In genomic region chr7:104231203-104231602, GRCm38 (mm10) we compare ENCODE assay signal across 10 mouse cellular contexts. TPM values are rescaled to one million over a fixed set of nuclear protein-coding genes. Genes with fewer than 3 reads are reported as not detected.
DNase-seq lines count a peak whose midpoint lies in the region; ATAC-seq lines count a peak whose summit lies in the region.
"Had no signal": no experiment of that assay in that cellular context is flagged by ENCODE, and none has a peak within 500 bp of the region (broad histone marks: within the 10 kb centered on the region; RNA-seq: fewer than 3 reads in every experiment).

No protein-coding gene starts in this region.

- no peak overlapping the region for H3K4me2 ChIP-seq in kidney, embryonic 14.5 days (replicated peaks; ENCODE audit: low read depth, low read length)
- H3K4me2 ChIP-seq: embryonic facial prominence, embryonic 15.5 days had no signal

- peak; percentile 45 for DNase-seq in kidney, adult 18-20 months
- DNase-seq in CD8-positive naive resting alpha-beta T cell, adult 2 months (ENCODE audit: low read depth in 2 of 2, low spot score in 2 of 2), result peak; percentile 25 to 43
- DNase-seq in adrenal gland, postnatal 10 days, result peak; percentile 50
- DNase-seq in naive thymus-derived CD4-positive, alpha-beta T cell, adult 2 months (ENCODE audit: low read depth), result peak; percentile 81
- DNase-seq in cerebellum, postnatal 36 days, result no peak
- DNase-seq in cerebellum, postnatal 4 days (ENCODE audit: low spot score in 2 of 2), result no peak

- no peak for ATAC-seq in kidney, embryonic 14.5 days (ENCODE audit: low FRiP score, low TSS enrichment)
- ATAC-seq in hematopoietic stem cell, adult 5-6 weeks (replicated peaks in 1 of 2; ENCODE audit: insufficient read depth in 1 of 2, low FRiP score in 2 of 2, low TSS enrichment in 1 of 2, low read depth in 1 of 2, poor library complexity in 2 of 2, severe bottlenecking in 2 of 2), result peak; percentile 75 to 77; a peak in 3 of 4 replicates

- no peaks in the 10 kb centered on the region for H3K4me1 ChIP-seq in kidney, embryonic 14.5 days (ENCODE audit: control insufficient read depth, insufficient read depth, low read length)
- H3K4me1 ChIP-seq: embryonic facial prominence, embryonic 15.5 days had no signal

- no peak overlapping the region for H3K9ac ChIP-seq in kidney, embryonic 14.5 days (ENCODE audit: low read depth, low read length)
- H3K9ac ChIP-seq: embryonic facial prominence, embryonic 15.5 days had no signal

- H3K27me3 ChIP-seq in kidney, embryonic 14.5 days (ENCODE audit: control insufficient read depth, insufficient read depth, low read length), result no peaks in the 10 kb centered on the region
- H3K27me3 ChIP-seq: embryonic facial prominence, embryonic 15.5 days had no signal

- H3K9me3 ChIP-seq in kidney, embryonic 14.5 days (ENCODE audit: control insufficient read depth, low read length), result no peaks in the 10 kb centered on the region
- H3K9me3 ChIP-seq: embryonic facial prominence, embryonic 15.5 days had no signal

- WGBS in kidney, embryonic 14.5 days, result 42% methylated on average over 2 of the region's 2 CpGs

- H3K36me3 ChIP-seq in kidney, embryonic 14.5 days (ENCODE audit: control insufficient read depth, insufficient read depth, low read length), result no peaks in the 10 kb centered on the region
- H3K36me3 ChIP-seq: embryonic facial prominence, embryonic 15.5 days had no signal

- no peak overlapping the region for H3K27ac ChIP-seq in kidney, embryonic 14.5 days (ENCODE audit: low read depth, low read length)
- H3K27ac ChIP-seq: embryonic facial prominence, embryonic 15.5 days had no signal

- no peak overlapping the region for H3K4me3 ChIP-seq in kidney, embryonic 14.5 days (ENCODE audit: low read length)
- H3K4me3 ChIP-seq: embryonic facial prominence, embryonic 15.5 days had no signal

RNA-seq across cellular contexts. Expression of gene Trim6, which starts 12.6 kb away (rescaled TPM):
- 1.3 and 2.5 TPM in 2 replicates for polyA plus RNA-seq in kidney, embryonic 14.5 days (2014; fragmentation: Nextera tagmentation; extraction: Ambion mirVana)
- 1 to 10 TPM in 1 of 2 experiments, under 1 TPM in 1; 0.33 to 1.7 TPM for total RNA-seq in adrenal gland, postnatal 10 days (2021)
- total RNA-seq in hematopoietic stem cell, adult 5-6 weeks (2017), result 9.3 and 16.7 TPM in 2 replicates

RNA-seq across cellular contexts. Expression of gene Trim34a, which starts 13.1 kb away (rescaled TPM):
- 1.4 and 1.5 TPM in 2 replicates for polyA plus RNA-seq in kidney, embryonic 14.5 days (2014; fragmentation: Nextera tagmentation; extraction: Ambion mirVana)
- total RNA-seq in adrenal gland, postnatal 10 days (2021), result 1 to 10 TPM; 5.4 to 8.3 TPM
- 49.1 and 62.5 TPM in 2 replicates for total RNA-seq in hematopoietic stem cell, adult 5-6 weeks (2017)

RNA-seq across cellular contexts. Expression of gene Olfr649, which starts 35.4 kb away (rescaled TPM):
- not detected in 2 replicates for polyA plus RNA-seq in kidney, embryonic 14.5 days (2014; fragmentation: Nextera tagmentation; extraction: Ambion mirVana)
- not detected for total RNA-seq in adrenal gland, postnatal 10 days (2021)
- not detected in 2 replicates for total RNA-seq in hematopoietic stem cell, adult 5-6 weeks (2017)
- polyA plus RNA-seq: embryonic facial prominence, embryonic 15.5 days; lung, embryonic 16.5 days had no signal

RNA-seq across cellular contexts. Expression of gene Olfr648, which starts 48.0 kb away (rescaled TPM):
- polyA plus RNA-seq in kidney, embryonic 14.5 days (2014; fragmentation: Nextera tagmentation; extraction: Ambion mirVana), result 0.12 and 0.14 TPM in 2 replicates
- not detected for total RNA-seq in adrenal gland, postnatal 10 days (2021)
- not detected in 2 replicates for total RNA-seq in hematopoietic stem cell, adult 5-6 weeks (2017)

RNA-seq across cellular contexts. Expression of gene Trim5, which starts 56.7 kb away (rescaled TPM):
- polyA plus RNA-seq in kidney, embryonic 14.5 days (2014; fragmentation: Nextera tagmentation; extraction: Ambion mirVana), result 0.20 and 0.30 TPM in 2 replicates
- 1 to 10 TPM; 3.7 to 4.5 TPM for total RNA-seq in adrenal gland, postnatal 10 days (2021)
- total RNA-seq in hematopoietic stem cell, adult 5-6 weeks (2017), result 13.5 and 21.6 TPM in 2 replicates

Comparison
In these comparisons a context has a peak if more than half of its experiments do, and no peak if none do; other contexts are left out.
1. DNase-seq: peak in kidney, adult 18-20 months (single experiment), CD8-positive naive resting alpha-beta T cell, adult 2 months (2 of 2), adrenal gland, postnatal 10 days (single experiment) and naive thymus-derived CD4-positive, alpha-beta T cell, adult 2 months (single experiment); none in cerebellum, postnatal 36 days (0 of 2) and cerebellum, postnatal 4 days (0 of 2).